Mouse (Mus musculus) E14TG2a.4 (cell line): ENCODE data around the gene Scnn1g.

ENCODE experiments used
- H3K27me3 ChIP-seq: 2 replicates; pipeline ENCODE4 v1.6.1; 2014; ENCODE audit warnings: low read length, control low read depth; ENCODE audit not compliant: insufficient read depth
- H3K36me3 ChIP-seq: 2 replicates; pipeline ENCODE4 v1.6.1; 2014; ENCODE audit warnings: low read length, control low read depth; ENCODE audit not compliant: insufficient read depth
- H3K4me1 ChIP-seq: replicated peaks from 2 replicates; pipeline ENCODE4 v1.6.1; 2014; ENCODE audit warnings: low read depth, low read length, control low read depth
- H3K4me3 ChIP-seq: replicated peaks from 2 replicates; pipeline ENCODE4 v1.5.1; 2014; ENCODE audit warnings: mild to moderate bottlenecking, low read length
- H3K9me3 ChIP-seq: 2 replicates; pipeline ENCODE4 v1.6.1; 2014; ENCODE audit warnings: low read length, control low read depth
- CTCF ChIP-seq: conservative IDR thresholded peaks from 2 replicates; pipeline ENCODE4 v1.5.1; 2014; ENCODE audit warnings: low read length
- NANOG ChIP-seq: IDR thresholded peaks from 2 replicates; pipeline ENCODE4 v1.6.1; 2014; ENCODE audit warnings: borderline replicate concordance, low read length, mixed read lengths
- POU5F1 ChIP-seq: IDR thresholded peaks from 2 replicates; pipeline ENCODE4 v1.6.1; 2014; ENCODE audit warnings: low read length, borderline replicate concordance

The Scnn1g gene

DNA sequence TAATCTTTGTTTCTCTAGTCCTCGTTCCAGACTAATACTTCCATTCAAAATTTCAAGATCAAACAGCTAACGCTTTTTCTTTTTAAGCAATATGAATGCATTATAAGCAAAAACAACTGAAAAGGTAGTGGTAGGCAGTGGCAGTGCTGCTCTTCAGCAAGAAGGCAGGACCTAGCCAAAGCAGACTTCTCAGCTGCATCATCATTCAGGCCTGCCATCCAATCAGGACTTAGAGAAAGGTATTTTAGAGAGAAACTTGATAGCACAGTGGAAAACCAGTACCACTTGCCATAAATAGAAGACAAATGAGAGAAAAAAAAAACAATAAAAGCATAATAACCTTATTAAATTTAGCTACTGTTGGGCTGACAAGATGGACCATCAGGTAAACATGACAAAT lies 29.2 kb upstream of the Scnn1g start:
- no peak for TF ChIP-seq CTCF
- no peak for TF ChIP-seq POU5F1
- TF ChIP-seq NANOG, result no peak
- Histone ChIP-seq H3K4me1 (peaks cover 14% of the 10 kb centered on the region), H3K36me3 (peaks cover 37% of the 10 kb centered on the region), H3K4me3 (no peak overlapping the region), H3K27me3 (peaks cover 20% of the 10 kb centered on the region), H3K9me3 (no peaks in the 10 kb centered on the region)

DNA sequence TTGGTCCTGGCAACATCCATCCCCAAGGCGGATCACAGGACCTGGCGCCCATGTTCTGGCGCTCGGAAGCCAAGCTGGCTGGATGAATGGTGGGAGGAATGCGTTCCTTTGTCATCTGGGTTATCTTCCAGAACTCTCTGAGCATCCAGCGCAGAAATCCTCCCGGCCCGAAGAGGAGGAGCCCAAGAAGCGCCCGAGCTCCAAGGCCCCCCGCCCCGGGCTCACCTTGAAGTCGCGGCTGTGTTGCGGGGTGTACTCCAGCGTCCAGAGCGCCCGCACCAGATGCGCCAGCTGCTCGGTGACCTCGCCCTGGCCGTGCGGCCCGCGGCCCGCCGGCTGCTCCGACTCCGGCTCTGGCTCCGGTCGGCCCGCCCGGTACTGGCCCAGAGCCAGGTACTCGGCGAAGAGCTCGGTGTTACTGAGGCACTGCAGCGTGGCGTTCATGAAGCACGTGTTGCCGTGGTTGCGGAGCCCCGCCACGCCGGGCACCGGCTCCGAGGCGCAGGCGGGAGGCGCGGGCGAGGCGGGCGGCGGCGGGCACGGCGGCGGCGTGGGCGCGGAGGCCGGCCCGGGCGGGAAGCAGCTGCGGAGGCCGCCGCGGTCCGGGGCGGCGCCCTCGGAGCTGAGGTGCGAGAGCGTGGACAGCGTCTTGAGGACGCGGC lies 27.7 kb upstream of the Scnn1g start:
- no peaks in the 10 kb centered on the region for H3K9me3 ChIP-seq

DNA sequence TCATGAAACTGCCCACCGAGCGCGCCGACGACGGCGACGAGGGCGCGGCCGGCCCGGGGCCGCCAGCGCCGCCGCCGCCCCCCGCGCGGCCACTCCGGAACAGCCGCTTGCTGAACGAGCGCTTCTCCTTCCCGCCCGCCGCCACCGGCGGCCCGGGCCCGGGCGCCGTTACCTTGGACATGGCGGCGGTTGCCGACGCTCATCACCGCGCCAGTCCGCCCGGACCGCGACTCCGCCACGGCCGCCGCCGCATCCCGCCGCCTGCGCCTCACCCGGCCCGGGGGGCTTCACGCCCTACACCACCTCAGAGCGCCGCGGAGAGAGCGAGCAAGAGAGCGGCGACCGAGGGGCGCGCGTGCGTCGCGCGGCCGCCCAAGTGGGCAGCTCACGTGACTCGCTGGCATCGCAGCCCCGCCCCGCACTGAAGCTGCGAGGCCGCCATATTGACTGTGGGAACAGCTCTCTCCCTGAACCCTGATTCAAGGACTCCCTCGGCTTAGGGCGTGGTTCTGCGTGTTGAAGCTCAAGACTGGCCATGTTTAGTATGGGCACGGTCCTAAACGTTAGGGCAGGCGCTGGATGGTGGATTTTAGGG lies 27.1 kb upstream of the Scnn1g start, which contains the start of gene Usp31:
Gene Usp31 (minus strand): TSS at position 181 of the 595 bp plus-strand sequence.
- Histone ChIP-seq H3K9me3 (no peaks in the 10 kb centered on the region), H3K4me1 (peaks cover 14% of the 10 kb centered on the region), H3K4me3 (peak within 1 kb of the TSS; percentile 85), H3K27me3 (peaks cover 23% of the 10 kb centered on the region), H3K36me3 (peaks cover 32% of the 10 kb centered on the region)
- TF ChIP-seq POU5F1 (no peak), CTCF (no peak), NANOG (no peak)

More for the DNA sequence above, 27.7 kb upstream of the Scnn1g start:
- H3K27me3 ChIP-seq, result peaks cover 23% of the 10 kb centered on the region
- peak overlapping the region; percentile 85 for H3K4me3 ChIP-seq
- TF ChIP-seq POU5F1, result no peak
- H3K36me3 ChIP-seq, result peaks cover 37% of the 10 kb centered on the region
- H3K4me1 ChIP-seq, result peaks cover 14% of the 10 kb centered on the region

DNA sequence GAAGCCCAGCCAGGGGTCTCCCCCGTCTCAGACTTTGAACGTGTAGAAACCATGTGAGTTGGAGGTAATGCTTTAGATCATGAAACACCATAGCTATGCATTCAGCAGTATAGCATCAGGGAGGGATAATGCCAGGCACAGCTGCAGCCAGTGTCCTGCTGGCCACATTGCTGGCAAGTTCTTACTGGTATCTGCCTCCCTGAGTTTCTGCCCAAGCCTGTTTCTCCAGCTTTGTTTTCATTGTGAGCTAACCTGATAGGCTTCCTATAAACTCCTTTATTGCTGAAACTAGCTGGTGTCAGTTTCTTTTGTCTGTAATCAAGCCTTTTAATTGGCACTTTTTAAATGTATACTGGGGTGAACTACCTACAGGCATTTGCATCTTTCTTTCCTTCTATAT lies 23.1 kb upstream of the Scnn1g start:
- H3K9me3 ChIP-seq, result no peaks in the 10 kb centered on the region
- H3K4me1 ChIP-seq, result peaks cover 8% of the 10 kb centered on the region
- no peak overlapping the region for H3K4me3 ChIP-seq
- peaks cover 20% of the 10 kb centered on the region for H3K27me3 ChIP-seq
- no peaks in the 10 kb centered on the region for H3K36me3 ChIP-seq
- no peak for TF ChIP-seq NANOG
- no peak for TF ChIP-seq POU5F1
- TF ChIP-seq CTCF, result no peak

DNA sequence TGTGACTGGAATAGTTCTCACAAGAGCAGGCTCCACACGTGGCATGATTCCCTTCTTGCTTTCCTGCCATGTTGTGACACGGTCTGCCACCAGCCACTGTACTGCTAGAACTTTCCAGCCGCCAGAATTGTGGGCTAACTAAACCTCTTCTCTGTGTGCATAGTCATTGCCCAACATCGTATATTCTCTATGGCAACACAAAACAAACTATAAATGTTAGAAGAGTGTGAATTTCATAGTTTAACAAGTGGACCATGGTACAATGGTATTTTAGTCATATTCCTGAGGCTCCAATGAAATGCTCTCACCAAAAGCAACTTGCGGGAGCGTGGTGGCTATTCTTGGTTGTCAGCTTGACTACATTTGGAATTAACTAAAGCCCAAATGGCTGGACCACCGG lies 17.2 kb upstream of the Scnn1g start:
- peaks cover 5% of the 10 kb centered on the region; the same call in 1 of the 2 replicates for H3K27me3 ChIP-seq
- H3K9me3 ChIP-seq, result no peaks in the 10 kb centered on the region
- no peaks in the 10 kb centered on the region for H3K36me3 ChIP-seq
- TF ChIP-seq POU5F1, result no peak
- no peak for TF ChIP-seq NANOG
- TF ChIP-seq CTCF, result no peak
- H3K4me3 ChIP-seq, result no peak overlapping the region
- no peaks in the 10 kb centered on the region for H3K4me1 ChIP-seq

DNA sequence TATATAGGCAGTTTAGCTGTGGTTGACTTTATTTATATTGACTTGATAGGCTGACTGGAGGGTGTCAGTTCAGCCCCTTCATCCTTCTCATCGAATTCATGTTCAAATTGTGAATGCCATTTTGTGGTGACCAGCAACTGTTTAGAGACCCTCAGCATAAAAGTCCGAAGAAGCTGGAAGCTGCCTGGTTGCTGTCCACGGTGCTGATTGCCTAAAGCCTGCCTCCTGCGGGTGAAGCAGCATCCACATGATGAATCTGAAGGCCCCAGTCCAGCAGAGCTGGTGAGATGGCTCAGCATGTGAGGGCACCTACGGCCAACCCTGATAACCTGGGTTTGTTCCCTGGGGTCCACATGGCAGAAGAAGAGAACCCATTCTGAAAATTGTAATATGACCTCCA lies 4.1 kb upstream of the Scnn1g start:
- H3K4me3 ChIP-seq, result no peak overlapping the region
- no peaks in the 10 kb centered on the region for H3K9me3 ChIP-seq
- TF ChIP-seq NANOG (no peak), POU5F1 (no peak)
- no peaks in the 10 kb centered on the region for H3K36me3 ChIP-seq
- H3K4me1 ChIP-seq, result peaks cover 10% of the 10 kb centered on the region
- peaks cover 18% of the 10 kb centered on the region for H3K27me3 ChIP-seq

DNA sequence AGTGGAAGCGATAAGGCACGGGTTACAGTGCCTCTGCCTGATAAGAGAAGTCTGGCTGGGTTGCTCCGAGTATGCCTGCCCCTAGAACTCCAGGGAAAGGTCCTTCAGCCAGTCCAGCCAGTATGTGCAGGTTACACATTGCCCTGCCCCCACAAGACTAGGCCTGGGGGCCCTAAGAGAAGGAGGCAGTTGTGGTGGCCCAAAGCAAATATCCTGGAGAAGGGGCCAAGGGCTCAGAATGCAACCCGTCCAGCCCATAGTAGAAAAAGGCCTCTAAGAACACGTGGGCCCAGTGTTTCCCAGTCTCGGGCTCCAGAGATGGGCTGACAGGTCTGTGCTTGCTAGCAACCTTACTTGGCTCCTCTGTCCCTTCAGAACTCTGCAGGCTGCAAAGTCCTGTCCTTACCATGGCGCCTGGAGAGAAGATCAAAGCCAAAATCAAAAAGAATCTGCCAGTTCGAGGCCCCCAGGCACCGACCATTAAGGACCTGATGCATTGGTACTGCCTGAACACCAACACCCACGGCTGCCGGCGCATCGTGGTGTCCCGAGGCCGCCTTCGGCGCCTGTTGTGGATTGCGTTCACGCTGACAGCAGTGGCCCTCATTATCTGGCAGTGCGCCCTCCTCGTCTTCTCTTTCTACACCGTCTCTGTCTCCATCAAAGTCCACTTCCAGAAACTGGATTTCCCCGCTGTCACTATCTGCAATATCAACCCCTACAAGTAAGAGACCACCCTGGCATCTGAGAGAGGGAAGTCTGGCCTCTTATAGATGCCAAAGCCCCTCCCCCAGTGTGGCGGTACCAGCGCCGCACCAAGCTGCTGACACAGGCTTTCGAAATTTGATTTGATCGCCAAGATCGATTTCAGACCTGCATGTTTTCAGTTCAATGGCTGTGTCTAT lies 3.5 kb downstream of the Scnn1g start:
- H3K27me3 ChIP-seq, result peaks cover 58% of the 10 kb centered on the region
- peak overlapping the region; percentile 29 for H3K4me3 ChIP-seq
- H3K9me3 ChIP-seq, result no peaks in the 10 kb centered on the region
- no peaks in the 10 kb centered on the region for H3K36me3 ChIP-seq
- TF ChIP-seq CTCF, result no peak
- no peak for TF ChIP-seq NANOG
- TF ChIP-seq POU5F1, result no peak
- peaks cover 22% of the 10 kb centered on the region for H3K4me1 ChIP-seq

DNA sequence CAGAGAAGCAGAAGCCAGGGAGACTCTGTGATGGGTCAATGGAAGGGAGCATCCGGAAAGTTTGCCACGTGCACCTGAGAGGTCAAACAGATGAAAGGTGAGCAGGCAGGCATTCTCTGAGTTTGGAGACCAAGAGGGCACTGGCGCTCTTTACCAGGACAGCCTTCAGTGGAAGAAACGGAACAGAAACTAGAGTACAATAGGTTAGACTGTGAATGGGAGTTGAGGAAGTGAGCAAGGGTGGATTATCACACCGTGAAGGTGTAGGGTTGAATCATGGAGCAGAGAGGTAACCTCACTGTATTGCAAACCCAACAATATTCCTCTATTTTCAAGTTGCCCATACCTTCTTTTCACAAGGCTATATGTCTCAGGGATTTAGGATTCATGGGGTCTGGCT lies 16.0 kb downstream of the Scnn1g start:
- Histone ChIP-seq H3K27me3 (no peaks in the 10 kb centered on the region), H3K4me1 (peaks cover 7% of the 10 kb centered on the region), H3K9me3 (peaks cover 15% of the 10 kb centered on the region), H3K36me3 (no peaks in the 10 kb centered on the region), H3K4me3 (no peak overlapping the region)
- TF ChIP-seq NANOG (no peak), CTCF (no peak), POU5F1 (no peak)

DNA sequence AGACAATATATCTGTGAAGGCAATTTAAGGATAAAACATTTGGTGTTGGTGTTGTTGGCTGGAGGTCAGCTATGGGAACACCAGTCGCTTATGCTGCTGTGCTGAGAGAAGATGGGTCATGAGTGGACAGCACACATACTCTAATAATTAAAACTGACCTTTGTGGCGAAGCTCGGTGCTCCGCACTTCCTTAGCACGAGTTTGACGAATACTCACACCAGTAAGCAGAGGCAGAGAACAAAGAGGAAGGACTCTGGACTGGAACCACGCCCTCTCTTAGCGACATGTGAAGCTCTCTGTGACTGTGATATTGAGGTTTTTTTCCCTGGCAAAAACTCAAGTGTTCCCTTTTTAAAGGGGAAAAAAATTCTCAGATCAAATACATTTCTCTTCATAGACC lies 20.5 kb downstream of the Scnn1g start:
- Histone ChIP-seq H3K9me3 (no peaks in the 10 kb centered on the region), H3K4me3 (no peak overlapping the region), H3K36me3 (no peaks in the 10 kb centered on the region), H3K4me1 (no peaks in the 10 kb centered on the region; the same call in 1 of the 2 replicates), H3K27me3 (no peaks in the 10 kb centered on the region)
- TF ChIP-seq NANOG, result no peak
- no peak for TF ChIP-seq CTCF
- no peak for TF ChIP-seq POU5F1
